Mouse (Mus musculus): Measurements from ENCODE around the gene Klhl22. TPM values are rescaled to one million over a fixed set of nuclear protein-coding genes. Genes with fewer than 3 reads are reported as not detected.

Klhl22 gene
- polyA plus RNA-seq, 1 experiment from 2014 or later = 72.1 TPM

Other genes with a start within 250 kb of the Klhl22 start
- gene Thap7, start 228.5 kb upstream of the Klhl22 start, polyA plus RNA-seq (2015; fragmentation: Nextera tagmentation; extraction: Ambion mirVana) = 65.8 and 67.7 TPM in 2 replicates
- 0.33 and 0.89 TPM in 2 replicates for gene Lrrc74b, start 198.4 kb upstream of the Klhl22 start, polyA plus RNA-seq (2015; fragmentation: Nextera tagmentation; extraction: Ambion mirVana)
- 1.1 and 1.9 TPM in 2 replicates for gene P2rx6, start 197.7 kb upstream of the Klhl22 start, polyA plus RNA-seq (2015; fragmentation: Nextera tagmentation; extraction: Ambion mirVana)
- gene Slc7a4, start 176.4 kb upstream of the Klhl22 start, polyA plus RNA-seq (2015; fragmentation: Nextera tagmentation; extraction: Ambion mirVana) = 29.3 and 32.0 TPM in 2 replicates
- 30.6 and 32.7 TPM in 2 replicates for gene Smpd4, start 140.3 kb upstream of the Klhl22 start, polyA plus RNA-seq (2015; fragmentation: Nextera tagmentation; extraction: Ambion mirVana)
- gene Ccdc74a, start 113.1 kb upstream of the Klhl22 start, polyA plus RNA-seq (2015; fragmentation: Nextera tagmentation; extraction: Ambion mirVana) = 6.6 and 8.3 TPM in 2 replicates
- gene Med15, start 26.7 kb upstream of the Klhl22 start, polyA plus RNA-seq (2015; fragmentation: Nextera tagmentation; extraction: Ambion mirVana) = 44.9 and 48.2 TPM in 2 replicates
- 1.3 TPM in 2 replicates for gene Scarf2, start 37.7 kb downstream of the Klhl22 start, polyA plus RNA-seq (2015; fragmentation: Nextera tagmentation; extraction: Ambion mirVana)
- gene B830017H08Rik, start 73.5 kb downstream of the Klhl22 start, polyA plus RNA-seq (2015; fragmentation: Nextera tagmentation; extraction: Ambion mirVana) = 0.93 and 1.3 TPM in 2 replicates
- gene Car15, start 78.7 kb downstream of the Klhl22 start, polyA plus RNA-seq (2015; fragmentation: Nextera tagmentation; extraction: Ambion mirVana) = 4.8 and 5.7 TPM in 2 replicates
- gene Gm20518, start 132.1 kb downstream of the Klhl22 start, polyA plus RNA-seq (2015; fragmentation: Nextera tagmentation; extraction: Ambion mirVana) = 0.23 and 0.67 TPM in 2 replicates
- 0.08 and 0.09 TPM in 2 replicates for gene Tssk1, start 134.6 kb downstream of the Klhl22 start, polyA plus RNA-seq (2015; fragmentation: Nextera tagmentation; extraction: Ambion mirVana)
- 99.8 and 99.9 TPM in 2 replicates for gene Dgcr2, start 138.9 kb downstream of the Klhl22 start, polyA plus RNA-seq (2015; fragmentation: Nextera tagmentation; extraction: Ambion mirVana)
- gene Tssk2, start 139.0 kb downstream of the Klhl22 start, polyA plus RNA-seq (2015; fragmentation: Nextera tagmentation; extraction: Ambion mirVana) = not detected in 2 replicates
- 53.5 and 58.1 TPM in 2 replicates for gene Ess2, start 151.7 kb downstream of the Klhl22 start, polyA plus RNA-seq (2015; fragmentation: Nextera tagmentation; extraction: Ambion mirVana)
- 0.19 TPM in 1 of 2 replicates, not detected in the other for gene Gsc2, start 155.4 kb downstream of the Klhl22 start, polyA plus RNA-seq (2015; fragmentation: Nextera tagmentation; extraction: Ambion mirVana)
- gene Slc25a1, start 168.6 kb downstream of the Klhl22 start, polyA plus RNA-seq (2015; fragmentation: Nextera tagmentation; extraction: Ambion mirVana) = 139 and 145 TPM in 2 replicates
- not detected in 2 replicates for gene Vpreb2, start 220.8 kb downstream of the Klhl22 start, polyA plus RNA-seq (2015; fragmentation: Nextera tagmentation; extraction: Ambion mirVana)